ENCODE assay signal across 18 mouse cellular contexts in genomic region chrX:142727847-142728246, GRCm38 (mm10). TPM values are rescaled to one million over a fixed set of nuclear protein-coding genes. Genes with fewer than 3 reads are reported as not detected.
DNase-seq lines count a peak whose midpoint lies in the region; ATAC-seq and TF ChIP-seq lines count a peak whose summit lies in the region.
"Had no signal": no experiment of that assay in that cellular context is flagged by ENCODE, and none has a peak within 500 bp of the region (broad histone marks: within the 10 kb centered on the region; RNA-seq: fewer than 3 reads in every experiment).

No protein-coding gene starts in this region.

- peak overlapping the region; percentile 14; the same call in 1 of the 2 replicates for H3K27ac ChIP-seq in layer of hippocampus, adult 2 months
- H3K27ac ChIP-seq in cortical plate, adult 2 months (ENCODE audit: insufficient read depth, low read length), result 0 out of 2 replicates have a peak overlapping the region, but pooled peaks have one; percentile 16
- H3K27ac ChIP-seq in forebrain, embryonic 16.5 days (ENCODE audit: low read length), result no peak overlapping the region
- H3K27ac ChIP-seq: embryonic facial prominence, embryonic 12.5 days; heart, adult 2 months; hindbrain, embryonic 10.5 days; hindbrain, embryonic 14.5 days; intestine, embryonic 15.5 days had no signal

- intact Hi-C loops in gastrocnemius, postnatal 14 days (cut with DNase I; ENCODE audit: low total_unique reads), result no loop called here

- H3K9ac ChIP-seq in forebrain, embryonic 16.5 days (replicated peaks; ENCODE audit: low read depth, low read length), result no peak overlapping the region
- H3K9ac ChIP-seq: embryonic facial prominence, embryonic 12.5 days; hindbrain, embryonic 14.5 days; intestine, embryonic 15.5 days had no signal

- H3K4me3 ChIP-seq in layer of hippocampus, adult 2 months, result no peak overlapping the region
- no peak overlapping the region for H3K4me3 ChIP-seq in cortical plate, adult 2 months (ENCODE audit: insufficient read depth, low read length)
- H3K4me3 ChIP-seq in forebrain, embryonic 16.5 days (replicated peaks; ENCODE audit: low read length), result no peak overlapping the region
- H3K4me3 ChIP-seq: embryonic facial prominence, embryonic 12.5 days; heart, adult 2 months; hindbrain, embryonic 10.5 days; intestine, embryonic 15.5 days had no signal

- H3K4me1 ChIP-seq in cortical plate, adult 2 months (ENCODE audit: control insufficient read depth, insufficient read depth, low read length), result no peaks in the 10 kb centered on the region
- peaks cover 16% of the 10 kb centered on the region for H3K4me1 ChIP-seq in forebrain, embryonic 16.5 days (replicated peaks; ENCODE audit: control insufficient read depth, insufficient read depth, low read length)
- H3K4me1 ChIP-seq: embryonic facial prominence, embryonic 12.5 days; intestine, embryonic 15.5 days had no signal

- no peak for DNase-seq in layer of hippocampus, adult 2 months (ENCODE audit: low spot score in 2 of 2)
- DNase-seq in layer of hippocampus, adult 8-10 months (ENCODE audit: low spot score in 2 of 2), result no peak
- DNase-seq in Muller cell, postnatal 12 days (ENCODE audit: inconsistent ontology term), result peak; percentile 53
- DNase-seq in gastrocnemius, postnatal 14 days, result no peak
- DNase-seq: adrenal gland, adult 8-10 months; adrenal gland, postnatal 36 days; cerebellum, adult 11 months; cerebellum, adult 8-10 months; cerebellum, postnatal 14 days; heart, adult 2 months had no signal

- no peak overlapping the region for H3K4me2 ChIP-seq in forebrain, embryonic 16.5 days (ENCODE audit: low read length)
- H3K4me2 ChIP-seq: embryonic facial prominence, embryonic 12.5 days; heart, embryonic 11.5 days; hindbrain, embryonic 14.5 days; intestine, embryonic 15.5 days had no signal

- ATAC-seq in forebrain, embryonic 16.5 days, result peak; percentile 57
- ATAC-seq: intestine, embryonic 15.5 days had no signal

- WGBS in forebrain, embryonic 16.5 days, result 29% methylated on average over 6 of the region's 6 CpGs

- TF ChIP-seq CTCF in layer of hippocampus, adult 2 months (conservative IDR thresholded peaks at IDR 0.05), result no peak
- no peak for TF ChIP-seq CTCF in cortical plate, adult 2 months (IDR thresholded peaks at IDR 0.05; ENCODE audit: extremely low read depth, insufficient read depth, low read length)

- no peaks in the 10 kb centered on the region for H3K27me3 ChIP-seq in forebrain, embryonic 16.5 days (replicated peaks; ENCODE audit: control insufficient read depth, insufficient read depth, low read length)
- H3K27me3 ChIP-seq: CH12.LX; intestine, embryonic 15.5 days had no signal

- H3K9me3 ChIP-seq in forebrain, embryonic 16.5 days (ENCODE audit: control insufficient read depth, low read length), result no peaks in the 10 kb centered on the region
- H3K9me3 ChIP-seq: embryonic facial prominence, embryonic 12.5 days; hindbrain, embryonic 10.5 days; intestine, embryonic 15.5 days had no signal

- TF ChIP-seq POLR2A in cortical plate, adult 2 months (IDR thresholded peaks at IDR 0.05; ENCODE audit: extremely low read depth, insufficient read depth, low read length), result no peak

- no peaks in the 10 kb centered on the region for H3K36me3 ChIP-seq in forebrain, embryonic 16.5 days (ENCODE audit: control insufficient read depth, insufficient read depth)
- H3K36me3 ChIP-seq: embryonic facial prominence, embryonic 12.5 days; hindbrain, embryonic 10.5 days; intestine, embryonic 15.5 days had no signal

RNA-seq across cellular contexts. Expression of gene Tmem164, which starts 46.6 kb away (rescaled TPM):
- 10 to 100 TPM; 17.4 to 18.6 TPM for total RNA-seq in layer of hippocampus, adult 2 months (2021)
- 10 to 100 TPM; 17.0 to 19.5 (median 18.7) TPM for total RNA-seq in layer of hippocampus, adult 8-10 months (2022)
- polyA plus RNA-seq in cortical plate, adult 2 months (2012; rRNA removed), result 17.0 TPM in 2 replicates
- 24.0 and 26.1 TPM in 2 replicates for polyA plus RNA-seq in forebrain, embryonic 16.5 days (2015; fragmentation: Nextera tagmentation; extraction: Ambion mirVana)
- total RNA-seq in gastrocnemius, postnatal 14 days (2021), result 1 to 10 TPM; 4.8 to 5.6 TPM
